Mouse (Mus musculus) liver, embryonic 15.5 days (tissue): ENCODE data around the gene Tmem88b. TPM values are rescaled to one million over a fixed set of nuclear protein-coding genes. Genes with fewer than 3 reads are reported as not detected.
A peak's percentile ranks its signal among the peaks of the same experiment; 100 is the strongest.

Source experiments
- ATAC-seq: fragments of 200-750 bp; cut with Nextera tagmentation; 2 replicates; pipeline ENCODE4 v1.8.0; 2017; ENCODE audit warnings: moderate number of reproducible peaks, mild to moderate bottlenecking, moderate library complexity; ENCODE audit not compliant: insufficient read depth
- H3K27ac ChIP-seq: fragments of 300-500 bp; sonication (generic); replicated peaks from 2 replicates; pipeline ENCODE4 v1.5.1; 2015; ENCODE audit warnings: mild to moderate bottlenecking, inconsistent platforms
- H3K27me3 ChIP-seq: fragments of 300-500 bp; sonication (generic); 2 replicates; pipeline ENCODE4 v1.6.1; 2015; ENCODE audit warnings: mild to moderate bottlenecking, inconsistent platforms
- H3K36me3 ChIP-seq: fragments of 300-500 bp; sonication (generic); replicated peaks from 2 replicates; pipeline ENCODE4 v1.6.1; 2015; ENCODE audit warnings: moderate library complexity, mild to moderate bottlenecking, inconsistent platforms
- H3K4me1 ChIP-seq: fragments of 300-500 bp; sonication (generic); replicated peaks from 2 replicates; pipeline ENCODE4 v1.6.1; 2015; ENCODE audit warnings: inconsistent platforms
- H3K4me2 ChIP-seq: fragments of 300-500 bp; sonication (generic); 2 replicates; pipeline ENCODE4 v1.6.1; 2015; ENCODE audit warnings: moderate library complexity, mild to moderate bottlenecking, inconsistent platforms
- H3K4me3 ChIP-seq: fragments of 300-500 bp; sonication (generic); replicated peaks from 2 replicates; pipeline ENCODE4 v1.5.1; 2015; ENCODE audit warnings: mild to moderate bottlenecking, inconsistent platforms
- H3K9ac ChIP-seq: fragments of 300-500 bp; sonication (generic); 2 replicates; pipeline ENCODE4 v1.6.1; 2015; ENCODE audit warnings: moderate library complexity, mild to moderate bottlenecking, inconsistent platforms
- H3K9me3 ChIP-seq: fragments of 300-500 bp; sonication (generic); replicated peaks from 2 replicates; pipeline ENCODE4 v1.6.1; 2016; ENCODE audit warnings: inconsistent platforms
- WGBS: fragments of 180-500 bp; shearing (Covaris S2); methylation state at CpG from one replicate; pipeline ENCODE4 v1.1.7; 2015; ENCODE audit warnings: mixed read lengths; ENCODE audit not compliant: insufficient replicate concordance; 5-methylcytosine and 5-hydroxymethylcytosine counted together
- polyA plus RNA-seq: library from polyadenylated mRNA; unstranded; fragments of >200 nt; fragmentation: Nextera tagmentation; extraction: Ambion mirVana; gene quantifications from 2 replicates; pipeline ENCODE4 v1.2.1, GENCODE M21; 2015

The Tmem88b gene
- polyA plus RNA-seq, 1 experiment from 2014 or later, result 0.13 TPM

DNA sequence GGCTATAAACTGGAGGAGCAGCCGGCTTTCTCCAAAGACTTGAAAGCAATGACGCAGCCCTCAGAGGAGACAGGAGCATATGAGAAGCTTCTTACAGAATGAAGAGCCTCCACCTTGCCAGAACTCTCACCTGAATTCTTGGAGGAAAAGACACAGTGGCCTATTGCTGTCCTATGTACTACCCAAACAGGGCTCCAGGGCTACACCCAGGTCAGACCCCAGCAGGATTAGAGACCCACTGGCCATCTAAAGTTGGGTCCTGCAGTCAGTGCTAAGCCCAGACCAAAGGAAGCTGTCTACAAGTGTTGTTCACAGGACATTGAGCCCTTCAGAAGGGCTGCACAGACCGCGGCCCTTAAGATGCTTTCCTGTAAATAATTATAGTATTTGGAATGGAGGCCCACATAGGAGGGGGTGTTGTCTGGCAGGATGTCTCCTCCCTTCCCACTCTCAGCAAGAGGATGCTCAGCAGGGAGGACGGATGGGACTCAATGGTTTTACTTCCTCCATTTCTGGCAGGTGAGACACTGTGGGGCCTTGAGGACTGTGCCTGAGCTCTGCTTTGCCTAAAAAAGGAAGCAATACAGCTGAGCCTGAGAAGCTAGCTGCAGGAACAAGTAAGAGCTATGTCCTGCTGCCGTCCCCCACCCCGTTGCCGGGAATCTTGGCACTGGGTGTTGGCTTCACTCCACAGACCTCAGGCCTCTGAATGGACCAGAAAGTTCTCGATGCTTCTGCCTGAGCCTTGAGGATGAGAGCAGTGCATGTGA lies 10.5 kb downstream of the Tmem88b start:
- Histone ChIP-seq H3K9ac (no peak overlapping the region), H3K27ac (no peak overlapping the region)
- WGBS, result 38% methylated on average over 9 of the region's 9 CpGs

DNA sequence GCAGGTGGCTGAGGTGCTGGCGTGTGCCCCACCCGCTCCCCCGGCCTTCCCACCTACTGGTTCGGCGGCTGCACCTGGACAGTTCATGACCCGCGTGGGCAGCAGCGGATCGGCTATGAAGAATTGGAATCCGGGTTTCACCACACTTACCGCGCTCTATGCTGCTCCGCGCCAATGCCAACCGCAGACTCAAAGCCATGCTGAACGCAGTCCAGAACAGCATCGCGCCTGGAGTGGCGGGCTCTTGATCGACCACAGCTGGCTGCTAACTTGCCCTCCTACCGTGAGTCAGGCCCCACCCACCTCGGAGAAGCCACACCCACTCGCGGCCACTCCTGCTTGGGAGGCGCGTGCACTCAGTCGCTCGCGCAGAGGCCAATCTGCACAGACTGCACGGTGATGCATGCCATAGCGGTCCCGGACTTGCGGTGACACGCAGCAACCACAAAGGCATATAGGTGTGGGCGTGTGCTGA lies 11.4 kb downstream of the Tmem88b start, which contains the start of gene Vwa1:
TSS of gene Vwa1 (minus strand) at position 419 of the 475 bp plus-strand sequence.
- Histone ChIP-seq H3K9me3 (no peaks in the 10 kb centered on the region), H3K27ac (no peak within 1 kb of the TSS), H3K4me2 (peak within 1 kb of the TSS; percentile 70), H3K27me3 (peaks cover 70% of the 10 kb centered on the region), H3K4me1 (peaks cover 38% of the 10 kb centered on the region), H3K36me3 (no peaks in the 10 kb centered on the region), H3K4me3 (peak within 1 kb of the TSS; percentile 37), H3K9ac (0 out of 2 replicates have a peak within 1 kb of the TSS, but pooled peaks have one; percentile 15)
- 2% methylated on average over 35 of the region's 35 CpGs for WGBS
- ATAC-seq, result peak; percentile 53

More for the DNA sequence above, 10.5 kb downstream of the Tmem88b start:
- no peaks in the 10 kb centered on the region for H3K9me3 ChIP-seq
- H3K4me3 ChIP-seq, result peak overlapping the region; percentile 37
- no peak for ATAC-seq
- no peaks in the 10 kb centered on the region for H3K36me3 ChIP-seq
- H3K4me2 ChIP-seq, result peak overlapping the region; percentile 70; the same call in 1 of the 2 replicates
- peaks cover 30% of the 10 kb centered on the region for H3K4me1 ChIP-seq
- H3K27me3 ChIP-seq, result peaks cover 76% of the 10 kb centered on the region

DNA sequence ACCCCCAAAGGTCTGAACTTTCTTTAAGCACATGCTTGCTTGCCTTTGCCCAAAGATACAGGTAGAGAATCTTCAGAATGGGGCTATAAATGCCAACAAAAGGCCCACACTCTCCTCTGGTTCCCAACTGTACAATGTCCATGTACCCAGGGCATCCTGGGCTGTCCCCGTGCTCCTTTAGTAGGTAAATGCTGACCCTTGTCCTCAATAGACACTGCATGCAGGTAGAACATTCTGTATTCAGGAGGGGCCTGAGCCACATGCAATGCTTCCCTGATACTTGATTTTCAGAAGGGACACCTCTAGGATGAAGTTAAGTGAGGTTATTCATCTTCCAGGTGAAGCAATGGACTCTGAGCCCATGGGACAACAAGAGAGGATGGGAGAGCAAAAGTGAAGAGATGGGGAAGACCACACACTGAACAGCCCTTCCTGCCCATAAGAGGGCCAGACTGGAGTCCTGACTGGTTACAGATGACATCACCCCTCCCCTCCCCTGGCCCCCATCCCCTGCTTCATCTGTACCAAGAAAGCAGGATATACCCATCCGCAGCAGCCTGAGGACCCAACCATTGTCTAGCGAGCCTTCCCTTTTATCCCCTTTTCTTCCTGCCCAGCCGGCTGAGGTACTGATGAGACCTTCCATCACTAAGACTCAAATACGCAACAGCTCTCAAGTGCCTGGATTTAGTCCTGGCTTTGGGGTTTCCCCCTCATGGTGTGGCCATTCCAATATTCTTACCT lies 12.2 kb downstream of the Tmem88b start:
- peaks cover 39% of the 10 kb centered on the region for H3K4me1 ChIP-seq
- ATAC-seq, result no peak
- H3K27ac ChIP-seq, result no peak overlapping the region
- peak overlapping the region; percentile 70; the same call in 1 of the 2 replicates for H3K4me2 ChIP-seq
- no peaks in the 10 kb centered on the region for H3K36me3 ChIP-seq
- peaks cover 70% of the 10 kb centered on the region for H3K27me3 ChIP-seq
- H3K4me3 ChIP-seq, result no peak overlapping the region
- H3K9me3 ChIP-seq, result no peaks in the 10 kb centered on the region
- no peak overlapping the region for H3K9ac ChIP-seq
- WGBS, result 36% methylated on average over 5 of the region's 5 CpGs

DNA sequence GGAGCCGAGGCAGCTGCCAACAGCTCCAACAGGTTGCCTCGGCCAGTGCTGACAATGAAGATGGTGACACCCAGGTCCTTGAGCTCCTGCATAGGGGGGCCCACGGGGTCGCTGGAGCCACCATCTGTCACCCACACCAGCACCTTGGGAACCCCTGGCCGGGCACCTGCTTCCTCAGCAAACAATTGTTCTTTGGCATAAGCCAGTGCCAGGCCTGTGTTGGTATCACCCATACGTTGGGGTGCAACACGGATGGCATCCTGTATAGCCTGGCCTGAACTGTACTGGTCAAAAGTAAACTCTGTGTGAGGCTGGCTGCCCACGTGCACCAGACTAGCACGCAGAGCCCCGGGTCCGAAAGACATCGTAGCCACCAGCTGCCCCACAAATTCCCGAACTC lies 12.9 kb downstream of the Tmem88b start:
- peaks cover 39% of the 10 kb centered on the region for H3K4me1 ChIP-seq

DNA sequence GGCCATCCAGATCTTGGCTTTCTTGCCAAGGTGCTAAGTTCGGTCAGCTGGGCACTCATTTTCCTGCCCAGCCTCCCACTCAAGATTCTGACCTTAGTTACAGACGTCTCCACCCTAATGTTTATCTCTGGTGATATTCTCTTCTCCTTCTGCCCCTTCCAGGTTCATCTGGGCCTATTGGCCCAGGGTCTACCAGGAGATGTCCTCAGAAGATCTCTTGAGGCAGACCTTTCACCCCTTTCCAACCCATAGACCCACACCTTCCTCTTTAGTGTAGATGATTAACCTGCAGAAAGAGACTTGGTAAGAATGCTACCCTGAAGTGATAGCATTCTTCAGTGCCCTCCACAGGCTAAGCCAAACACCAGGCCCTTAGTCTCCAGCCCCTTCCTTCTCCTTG lies 14.0 kb downstream of the Tmem88b start:
- Histone ChIP-seq H3K9me3 (no peaks in the 10 kb centered on the region), H3K27ac (no peak overlapping the region), H3K4me3 (no peak overlapping the region), H3K4me1 (peaks cover 34% of the 10 kb centered on the region), H3K27me3 (peaks cover 61% of the 10 kb centered on the region), H3K9ac (no peak overlapping the region), H3K4me2 (no peak overlapping the region), H3K36me3 (no peaks in the 10 kb centered on the region)
- 62% methylated on average over 2 of the region's 2 CpGs for WGBS
- no peak for ATAC-seq

More for the DNA sequence above, 12.9 kb downstream of the Tmem88b start:
- ATAC-seq, result no peak
- H3K27me3 ChIP-seq, result peaks cover 68% of the 10 kb centered on the region
- H3K4me3 ChIP-seq, result no peak overlapping the region
- no peak overlapping the region for H3K9ac ChIP-seq
- 72% methylated on average over 13 of the region's 13 CpGs for WGBS
- H3K27ac ChIP-seq, result no peak overlapping the region
- no peaks in the 10 kb centered on the region for H3K9me3 ChIP-seq
- no peak overlapping the region for H3K4me2 ChIP-seq
- no peaks in the 10 kb centered on the region for H3K36me3 ChIP-seq

DNA sequence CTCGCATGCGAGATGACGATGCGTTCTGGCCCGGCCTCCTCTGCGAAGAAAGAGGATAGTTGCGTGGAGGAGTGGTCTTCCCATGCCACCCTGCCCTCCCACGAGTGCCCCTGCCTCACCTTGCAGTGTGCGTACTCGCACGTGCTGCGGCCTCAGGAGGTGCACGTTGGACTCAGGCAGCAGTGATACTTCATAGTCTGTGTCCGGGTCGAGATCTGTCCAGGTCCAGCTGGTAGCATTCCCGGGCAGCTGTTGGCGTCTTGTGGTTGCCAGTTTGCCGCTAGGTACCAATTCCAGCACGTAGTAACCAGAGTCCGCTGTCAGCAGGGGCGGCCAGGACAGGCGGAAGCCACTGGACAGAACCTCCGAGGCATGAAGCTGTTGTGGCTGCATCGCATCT lies 15.0 kb downstream of the Tmem88b start:
- no peak for ATAC-seq
- peaks cover 31% of the 10 kb centered on the region for H3K4me1 ChIP-seq

DNA sequence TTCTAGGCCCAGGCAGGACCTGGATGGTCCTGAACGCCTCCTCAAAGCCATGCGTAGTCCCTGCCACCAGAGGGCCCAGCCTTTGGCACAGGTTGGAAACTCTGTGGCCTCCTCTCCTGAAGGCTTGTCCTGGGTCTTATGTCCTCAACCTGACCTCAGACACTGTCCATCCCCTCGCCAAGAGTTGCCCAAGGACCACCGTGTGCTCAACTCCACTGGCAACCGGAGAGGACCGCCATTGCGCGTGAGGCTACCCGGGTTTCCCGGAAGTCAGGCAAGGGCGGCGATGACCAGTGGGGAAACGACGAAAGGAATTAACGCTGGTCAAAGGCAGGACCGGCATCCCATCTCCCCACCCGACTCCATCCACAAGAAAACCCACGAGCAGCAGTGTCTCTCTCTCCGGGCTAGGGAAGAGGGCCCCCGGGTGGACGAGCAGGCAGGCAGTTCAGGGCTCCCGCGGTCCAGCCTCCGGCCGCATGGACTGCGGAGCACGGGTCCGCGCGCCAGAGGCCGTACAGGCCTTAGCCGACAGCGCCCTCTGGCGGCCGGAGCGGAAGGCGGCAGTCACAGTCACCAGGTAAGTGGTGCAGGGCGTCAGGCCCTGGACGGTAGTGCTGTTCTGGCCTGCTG lies 15.7 kb downstream of the Tmem88b start:
- peak overlapping the region; percentile 90 for H3K4me2 ChIP-seq
- H3K4me1 ChIP-seq, result peaks cover 26% of the 10 kb centered on the region
- peak; percentile 84 for ATAC-seq
- no peaks in the 10 kb centered on the region for H3K36me3 ChIP-seq
- H3K4me3 ChIP-seq, result peak overlapping the region; percentile 67
- no peaks in the 10 kb centered on the region for H3K9me3 ChIP-seq
- under 1% methylated on average over 39 of the region's 39 CpGs for WGBS
- peak overlapping the region; percentile 67 for H3K9ac ChIP-seq
- H3K27ac ChIP-seq, result peak overlapping the region; percentile 61
- peaks cover 45% of the 10 kb centered on the region for H3K27me3 ChIP-seq

More for the DNA sequence above, 15.0 kb downstream of the Tmem88b start:
- no peak overlapping the region for H3K27ac ChIP-seq
- peaks cover 51% of the 10 kb centered on the region for H3K27me3 ChIP-seq
- peak overlapping the region; percentile 67; the same call in 1 of the 2 replicates for H3K9ac ChIP-seq
- H3K4me2 ChIP-seq, result peak overlapping the region; percentile 90
- no peaks in the 10 kb centered on the region for H3K36me3 ChIP-seq
- 57% methylated on average over 24 of the region's 24 CpGs for whole genome bisulfite sequencing
- H3K4me3 ChIP-seq, result peak overlapping the region; percentile 67
- H3K9me3 ChIP-seq, result no peaks in the 10 kb centered on the region

DNA sequence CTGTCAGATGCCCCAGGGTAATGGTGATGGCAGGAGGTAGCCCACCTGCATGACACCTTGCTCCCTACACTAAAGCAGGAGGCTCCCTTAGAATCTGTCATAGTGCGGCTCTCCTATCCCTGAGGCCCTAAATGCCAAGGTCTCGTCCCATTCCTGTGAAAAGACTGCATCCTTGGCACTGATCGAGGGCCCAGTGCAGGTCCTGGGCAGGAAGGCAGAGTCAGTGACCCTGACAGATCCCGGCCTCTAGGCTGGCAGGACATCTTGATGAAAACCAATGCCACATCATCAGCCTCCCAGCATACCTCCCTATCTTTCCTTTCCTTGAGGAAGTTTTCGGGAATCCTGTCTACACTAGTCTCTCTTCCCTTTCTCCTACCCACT lies 16.2 kb downstream of the Tmem88b start:
- 61% methylated on average over 5 of the region's 5 CpGs for WGBS
- no peak for ATAC-seq
- Histone ChIP-seq H3K27me3 (peaks cover 40% of the 10 kb centered on the region), H3K36me3 (no peaks in the 10 kb centered on the region), H3K27ac (no peak overlapping the region), H3K4me3 (peak overlapping the region; percentile 67), H3K9me3 (no peaks in the 10 kb centered on the region), H3K4me2 (peak overlapping the region; percentile 90), H3K9ac (peak overlapping the region; percentile 67; the same call in 1 of the 2 replicates), H3K4me1 (peaks cover 21% of the 10 kb centered on the region)

DNA sequence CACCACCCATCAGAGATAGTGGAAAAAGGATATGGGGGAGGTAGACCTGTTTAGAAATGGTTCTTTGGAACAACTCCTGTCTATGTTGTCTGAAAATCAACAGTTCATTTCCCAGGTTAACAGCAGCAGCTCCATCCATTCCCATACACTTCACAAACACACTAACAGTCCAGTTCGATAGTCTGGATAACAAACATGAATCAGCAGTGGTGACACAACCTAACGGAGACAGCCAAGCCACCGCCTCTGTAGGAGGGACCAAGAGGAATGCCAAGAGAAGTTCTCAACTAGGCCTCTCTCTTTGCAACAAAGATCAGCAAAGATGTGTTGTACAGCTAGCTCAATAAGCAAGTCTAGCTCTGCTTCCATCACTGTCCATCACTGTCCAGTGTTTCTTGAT lies 23.3 kb downstream of the Tmem88b start:
- ATAC-seq, result no peak
- Histone ChIP-seq H3K4me2 (no peak overlapping the region), H3K4me1 (peaks cover 41% of the 10 kb centered on the region), H3K27ac (no peak overlapping the region), H3K27me3 (no peaks in the 10 kb centered on the region), H3K36me3 (peaks cover 7% of the 10 kb centered on the region; the same call in 1 of the 2 replicates), H3K4me3 (no peak overlapping the region), H3K9ac (no peak overlapping the region), H3K9me3 (no peaks in the 10 kb centered on the region)
- WGBS, result 62% methylated on average over 3 of the region's 3 CpGs

DNA sequence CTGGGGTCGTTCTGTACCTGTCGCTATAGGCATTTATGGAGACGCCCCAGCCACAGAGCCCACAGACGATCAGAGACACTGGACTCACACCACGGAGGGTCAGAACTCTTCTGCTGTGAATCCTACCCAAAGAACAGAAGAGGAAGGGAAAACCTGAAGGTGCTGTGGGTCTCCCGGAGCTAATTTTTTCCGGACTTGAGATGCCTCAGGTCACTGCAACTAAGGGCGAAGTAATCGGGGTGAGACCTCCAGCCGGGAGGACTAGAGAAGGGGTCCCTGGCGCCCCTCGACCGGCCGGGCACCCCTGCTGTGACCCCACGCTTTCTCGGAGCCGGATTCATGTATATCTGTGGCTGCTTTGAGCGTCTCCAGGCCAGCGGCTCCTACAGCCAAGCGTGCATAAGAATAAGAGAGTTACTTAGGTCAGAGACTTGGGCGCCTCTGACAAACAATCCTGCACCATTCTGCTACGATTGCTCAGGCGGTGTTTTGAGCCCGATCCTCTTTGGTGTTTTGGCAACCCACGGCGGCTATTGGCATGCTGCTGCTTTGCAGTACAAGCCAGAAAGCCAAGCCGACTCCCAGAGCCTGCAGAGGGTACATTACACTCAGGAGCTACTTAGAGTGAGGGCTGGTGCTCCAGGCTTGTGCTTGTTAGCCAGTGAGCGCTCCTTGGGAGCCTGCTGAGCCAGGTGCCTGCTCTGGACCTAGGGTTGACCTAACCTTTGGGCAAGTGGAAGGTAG lies 24.1 kb downstream of the Tmem88b start:
- 2% methylated on average over 28 of the region's 28 CpGs for WGBS
- H3K4me3 ChIP-seq, result peak overlapping the region; percentile 78

More for the DNA sequence above, 24.1 kb downstream of the Tmem88b start:
- H3K27me3 ChIP-seq, result no peaks in the 10 kb centered on the region
- no peak for ATAC-seq
- peak overlapping the region; percentile 99 for H3K4me2 ChIP-seq
- H3K36me3 ChIP-seq, result peaks cover 15% of the 10 kb centered on the region
- H3K27ac ChIP-seq, result peak overlapping the region; percentile 60
- H3K4me1 ChIP-seq, result peaks cover 41% of the 10 kb centered on the region
- no peaks in the 10 kb centered on the region for H3K9me3 ChIP-seq
- H3K9ac ChIP-seq, result peak overlapping the region; percentile 84
